In the genomic region with DNA sequence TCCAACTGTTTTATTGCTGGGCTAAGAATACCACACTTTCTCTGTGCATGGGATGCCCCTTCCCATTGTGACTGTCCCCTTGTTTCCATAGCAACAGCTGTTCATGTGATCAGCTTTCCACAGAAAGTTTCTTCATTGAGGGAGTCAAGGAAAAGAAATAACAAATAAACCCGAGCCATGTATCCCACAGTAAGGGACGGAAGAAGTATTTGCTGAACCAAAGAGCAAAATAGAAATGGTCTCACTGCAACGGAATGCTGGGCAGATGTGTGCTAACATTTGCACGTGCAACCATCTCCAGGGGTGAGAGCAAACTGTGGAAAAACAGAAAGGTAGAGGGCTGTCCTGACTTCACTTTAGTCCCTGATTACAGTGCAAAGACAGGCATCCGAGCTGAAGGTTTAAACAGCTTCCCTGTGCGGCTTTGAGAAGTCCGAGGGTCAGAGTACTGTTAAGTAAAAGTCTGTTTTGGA, we compare ENCODE assay signal across 8 mouse cellular contexts. TPM values are rescaled to one million over a fixed set of nuclear protein-coding genes. Genes with fewer than 3 reads are reported as not detected.
DNase-seq lines count a peak whose midpoint lies in the region; ATAC-seq lines count a peak whose summit lies in the region.

No protein-coding gene starts in this region.

- no peaks in the 10 kb centered on the region for H3K36me3 ChIP-seq in heart, embryonic 10.5 days
- H3K36me3 ChIP-seq in midbrain, embryonic 12.5 days = no peaks in the 10 kb centered on the region

- H3K27me3 ChIP-seq in heart, embryonic 10.5 days (ENCODE audit: insufficient read depth, poor library complexity, severe bottlenecking) = no peaks in the 10 kb centered on the region
- H3K27me3 ChIP-seq in midbrain, embryonic 12.5 days = no peaks in the 10 kb centered on the region

- H3K9ac ChIP-seq in midbrain, embryonic 12.5 days (replicated peaks) = no peak overlapping the region

- no peak overlapping the region for H3K4me3 ChIP-seq in heart, embryonic 10.5 days
- no peak overlapping the region for H3K4me3 ChIP-seq in midbrain, embryonic 12.5 days

- no peaks in the 10 kb centered on the region for H3K9me3 ChIP-seq in heart, embryonic 10.5 days
- H3K9me3 ChIP-seq in midbrain, embryonic 12.5 days = no peaks in the 10 kb centered on the region

- 39% methylated on average over 7 of the region's 7 CpGs for WGBS in heart, embryonic 10.5 days
- 20% methylated on average over 7 of the region's 7 CpGs for WGBS in midbrain, embryonic 12.5 days

- ATAC-seq in midbrain, embryonic 12.5 days (ENCODE audit: low FRiP score, low read depth) = peak; percentile 52

- H3K4me1 ChIP-seq in heart, embryonic 10.5 days = peaks cover 14% of the 10 kb centered on the region
- H3K4me1 ChIP-seq in midbrain, embryonic 12.5 days = peaks cover 13% of the 10 kb centered on the region

- 0 out of 2 replicates have a peak overlapping the region, but pooled peaks have one; percentile 11 for H3K4me2 ChIP-seq in midbrain, embryonic 12.5 days (replicated peaks)

- H3K27ac ChIP-seq in heart, embryonic 10.5 days = peak overlapping the region; percentile 62
- peak overlapping the region; percentile 7; the same call in 1 of the 2 replicates for H3K27ac ChIP-seq in midbrain, embryonic 12.5 days (replicated peaks)

- peak; percentile 76 for DNase-seq in heart, embryonic 10.5 days (ENCODE audit: low spot score)
- DNase-seq in heart, adult 9 months (ENCODE audit: low spot score in 2 of 2) = no peak
- DNase-seq in NIH3T3 (ENCODE audit: low read depth) = peak; percentile 63
- peak; percentile 16 for DNase-seq in forelimb bud, embryonic 11.5 days (ENCODE audit: low read depth, low spot score)
- DNase-seq in cerebellum, postnatal 25 days = no peak
- DNase-seq in ovary, postnatal 36 days (ENCODE audit: low spot score) = no peak
- DNase-seq in frontal cortex, postnatal 14 days (ENCODE audit: low spot score in 2 of 2) = no peak

RNA-seq across cellular contexts. Expression of gene Gm17571, which starts 8.1 kb away (rescaled TPM):
- polyA plus RNA-seq in heart, embryonic 10.5 days (2016; fragmentation: Nextera tagmentation; extraction: Ambion mirVana) = not detected in 2 replicates
- not detected in 2 replicates for polyA plus RNA-seq in midbrain, embryonic 12.5 days (2016; fragmentation: Nextera tagmentation; extraction: Ambion mirVana)

Comparison
In these comparisons a context has a peak if more than half of its experiments do, and no peak if none do; other contexts are left out.
1. DNase-seq: peak in heart, embryonic 10.5 days (single experiment), NIH3T3 (single experiment) and forelimb bud, embryonic 11.5 days (single experiment); none in heart, adult 9 months (0 of 2), cerebellum, postnatal 25 days (0 of 2), ovary, postnatal 36 days (single experiment) and frontal cortex, postnatal 14 days (0 of 2).